Mouse (Mus musculus) c-Kit-positive CD71-positive TER-119-positive erythroid progenitor cells, embryonic 14.5 days (primary cell): ENCODE results near the gene Mrpl37.

ENCODE experiments used
- DNase-seq: peaks from one replicate; pipeline ENCODE4 v3.0.0-alpha.2; 2013; ENCODE audit warnings: low spot score

The Mrpl37 gene

DNA sequence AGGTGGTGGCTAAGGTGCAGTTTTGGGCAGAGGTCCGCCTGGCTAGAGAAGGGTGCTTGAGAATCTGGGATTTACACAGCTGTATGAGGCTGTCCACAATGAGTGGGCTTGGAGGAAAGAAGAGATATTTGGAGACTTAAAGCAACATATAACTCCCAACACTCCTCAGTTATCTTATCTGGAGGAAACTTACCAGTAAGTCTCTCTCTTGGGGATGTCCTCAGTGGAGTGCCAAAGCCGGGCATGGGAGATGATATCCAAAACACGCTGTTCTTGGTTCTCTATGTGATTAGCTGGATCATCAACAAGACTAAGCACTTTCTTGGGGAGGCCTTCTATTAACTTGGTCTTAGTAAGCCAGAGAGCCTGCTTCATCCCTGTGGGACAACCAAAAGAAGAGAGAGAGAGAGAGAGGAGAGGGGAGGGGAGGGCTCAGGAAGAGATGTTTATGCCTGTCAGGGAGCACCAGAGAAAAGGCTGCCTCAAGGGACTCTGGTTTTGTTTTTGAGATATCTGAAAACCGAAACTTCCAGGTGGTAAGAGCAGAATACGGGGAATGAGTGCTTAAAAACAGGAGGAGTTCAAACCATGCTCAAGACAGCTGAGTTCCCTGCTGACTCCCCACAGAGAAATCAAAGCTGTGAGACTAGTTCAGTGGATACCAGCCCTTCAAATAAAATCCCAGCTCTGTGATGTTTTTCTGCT lies 2.1 kb downstream of the Mrpl37 start:
- no peak for DNase-seq

DNA sequence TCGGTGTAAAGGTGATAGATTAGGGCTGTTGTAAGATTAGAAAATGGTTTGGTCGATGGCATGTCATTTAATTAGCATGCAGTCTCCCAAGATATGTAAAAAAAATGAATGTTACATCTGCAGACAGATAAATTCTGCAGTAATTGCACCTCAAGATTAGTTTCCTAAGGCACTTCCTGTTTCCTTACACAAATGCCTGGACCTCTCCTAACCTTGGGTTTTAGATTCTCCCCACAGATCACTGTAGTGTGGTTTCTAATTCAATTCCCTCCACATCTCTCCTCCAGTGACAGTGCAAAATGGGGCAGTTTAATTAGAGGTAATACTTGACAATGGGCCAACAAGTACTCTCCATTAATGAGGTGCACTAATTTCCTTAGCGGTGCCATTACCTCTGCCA lies 3.5 kb downstream of the Mrpl37 start:
- DNase-seq: no peak

DNA sequence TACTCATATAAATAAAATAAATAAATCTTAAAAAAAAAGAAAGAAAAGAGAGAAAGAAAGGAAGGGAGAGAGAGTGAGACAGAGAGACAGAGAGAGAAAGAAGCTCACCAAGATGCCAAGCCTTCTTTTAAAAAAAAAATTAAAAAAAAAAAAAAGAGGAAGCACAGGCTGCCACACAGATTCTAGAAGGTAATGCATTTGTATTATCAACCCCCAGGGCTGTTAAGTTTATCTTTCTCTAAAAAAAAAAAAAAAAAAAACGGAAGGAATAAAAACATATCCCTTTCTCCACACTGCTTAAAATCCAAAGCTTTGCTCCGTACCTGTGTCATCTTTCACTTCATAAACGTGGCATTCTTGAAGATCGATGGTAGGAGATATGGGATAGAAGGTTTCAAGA lies 5.1 kb downstream of the Mrpl37 start:
- no peak for DNase-seq

DNA sequence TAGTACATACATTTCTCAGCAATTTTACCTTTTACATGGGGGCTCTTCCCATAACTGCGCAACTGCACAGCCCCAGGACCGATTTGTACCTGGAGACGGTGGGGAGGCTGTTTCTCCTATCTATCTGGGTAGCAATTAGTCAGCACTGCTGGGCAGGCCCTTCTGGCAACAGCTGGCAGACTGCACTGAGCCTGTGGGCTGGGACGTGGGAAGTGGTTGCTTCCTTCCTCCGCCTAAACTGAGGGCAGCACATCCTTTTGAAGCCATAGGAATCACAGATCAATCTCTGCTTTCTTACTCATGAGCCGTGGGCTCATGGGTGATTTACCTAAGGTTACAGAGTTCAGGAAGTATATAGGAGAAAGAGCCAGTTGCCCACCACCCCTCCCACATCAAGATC lies 7.9 kb downstream of the Mrpl37 start:
- DNase-seq: no peak

DNA sequence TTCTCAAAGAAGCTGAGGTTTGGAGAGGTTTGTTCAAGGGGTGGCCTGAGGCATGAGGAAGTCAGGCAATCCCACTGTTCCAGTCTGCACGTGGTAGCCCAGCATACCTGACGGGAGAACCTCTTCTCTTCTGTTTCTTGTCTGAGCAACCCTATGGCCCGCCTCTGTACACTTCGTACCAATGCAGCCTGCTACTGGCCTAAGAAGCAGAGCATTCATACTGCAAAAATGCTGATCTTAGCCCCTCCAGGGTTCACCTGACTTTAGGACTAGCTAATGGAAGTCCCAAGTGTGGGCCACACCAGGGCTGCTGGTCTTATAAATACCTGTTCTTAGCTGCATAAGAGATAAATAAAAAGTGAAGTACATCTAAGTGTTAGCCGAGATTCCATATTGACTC lies 8.3 kb downstream of the Mrpl37 start:
- DNase-seq: no peak

DNA sequence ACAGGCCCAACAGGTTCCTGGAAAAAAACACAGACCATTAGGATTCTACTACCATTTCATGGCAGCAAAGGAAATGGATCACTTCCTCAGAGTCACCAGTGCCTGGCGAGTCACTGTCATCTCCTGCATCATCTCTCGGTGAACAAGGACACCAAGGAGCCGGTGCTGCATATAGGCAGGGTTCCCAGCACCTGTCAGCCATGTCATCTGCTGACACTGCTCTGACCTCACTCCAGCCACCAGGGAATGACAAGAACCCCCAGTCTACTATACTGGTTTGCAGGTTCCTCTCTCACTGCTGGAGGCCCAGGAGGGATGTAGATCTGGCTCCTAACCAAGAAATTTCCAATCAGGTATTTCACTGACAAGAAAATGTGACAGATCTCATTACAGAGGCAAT lies 10.6 kb downstream of the Mrpl37 start:
- no peak for DNase-seq

DNA sequence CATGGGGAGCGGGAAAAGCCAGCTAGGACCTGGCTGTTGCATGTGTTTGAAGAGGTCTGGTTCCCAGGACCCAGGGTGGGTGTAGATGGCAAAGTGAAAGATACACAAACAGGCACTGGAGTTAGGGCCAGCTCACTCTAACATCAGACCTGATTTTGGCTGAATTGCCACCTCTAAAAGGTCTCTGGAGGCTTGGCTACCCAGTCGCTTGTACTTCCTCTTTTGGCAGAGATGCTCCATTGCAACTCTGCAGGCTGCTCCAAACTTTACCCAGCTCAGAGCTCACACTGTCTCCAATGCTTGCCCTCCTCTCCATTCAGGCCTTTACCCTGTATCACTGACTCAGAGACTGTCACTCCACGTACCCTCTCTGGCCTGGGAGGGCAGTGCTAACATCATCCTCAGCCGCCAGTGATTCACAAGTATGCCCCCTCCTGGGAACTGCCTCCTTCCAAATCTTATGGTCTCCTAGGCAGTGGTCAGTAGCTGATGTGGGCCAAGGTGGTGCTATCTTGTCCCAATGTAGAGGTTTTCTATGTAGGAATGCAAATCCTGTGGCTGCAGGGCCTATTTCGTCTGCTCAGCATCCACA lies 13.6 kb downstream of the Mrpl37 start:
- no peak for DNase-seq

DNA sequence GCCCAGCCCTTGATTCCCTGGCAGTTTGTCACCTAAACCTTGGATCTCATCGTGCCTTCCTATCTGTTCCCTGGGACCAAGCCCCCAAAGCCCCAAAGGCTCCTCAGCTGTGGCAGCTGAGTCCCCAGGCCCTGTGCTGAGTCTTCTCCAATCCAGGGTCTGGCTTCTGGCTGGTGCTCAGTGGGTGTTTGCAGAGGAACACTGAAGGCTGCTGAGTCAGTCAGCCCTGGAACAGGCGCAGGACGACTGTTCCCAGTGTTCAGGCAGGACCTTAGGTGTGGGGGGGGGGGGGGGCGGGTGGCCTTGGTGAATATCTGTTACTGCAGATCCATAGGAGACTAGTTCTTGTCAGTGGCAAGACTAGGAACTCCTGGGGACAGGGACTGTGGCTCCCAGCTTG lies 14.8 kb downstream of the Mrpl37 start:
- DNase-seq: no peak

DNA sequence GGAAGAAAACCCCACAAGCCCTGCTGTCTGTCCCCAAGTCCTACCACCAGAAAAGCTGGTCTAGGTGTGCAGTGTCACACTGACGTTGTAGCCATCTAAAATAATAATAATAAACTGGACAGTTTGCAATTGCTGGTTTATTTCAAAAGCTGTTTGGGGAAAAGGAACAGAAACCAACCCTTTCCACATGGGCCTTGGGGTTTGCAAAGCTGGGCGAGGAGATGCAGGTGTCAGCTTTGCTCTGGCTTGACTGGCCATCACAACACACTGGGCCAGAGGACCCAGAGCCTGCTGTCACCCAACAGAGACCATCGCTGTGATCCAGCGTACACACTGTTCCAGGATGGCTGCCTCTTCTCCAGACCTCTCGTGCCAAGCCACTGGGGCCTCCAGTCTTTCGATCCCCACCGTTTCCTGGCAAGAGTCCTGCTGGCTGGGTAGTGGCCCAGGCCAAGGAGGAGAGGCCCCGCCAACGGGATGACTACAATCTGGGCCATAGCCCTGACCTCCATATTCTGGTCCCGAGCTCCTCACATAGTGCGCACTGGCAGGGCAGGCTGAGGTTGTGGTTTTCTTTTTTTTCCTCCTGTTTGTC lies 18.0 kb downstream of the Mrpl37 start:
- no peak for DNase-seq

DNA sequence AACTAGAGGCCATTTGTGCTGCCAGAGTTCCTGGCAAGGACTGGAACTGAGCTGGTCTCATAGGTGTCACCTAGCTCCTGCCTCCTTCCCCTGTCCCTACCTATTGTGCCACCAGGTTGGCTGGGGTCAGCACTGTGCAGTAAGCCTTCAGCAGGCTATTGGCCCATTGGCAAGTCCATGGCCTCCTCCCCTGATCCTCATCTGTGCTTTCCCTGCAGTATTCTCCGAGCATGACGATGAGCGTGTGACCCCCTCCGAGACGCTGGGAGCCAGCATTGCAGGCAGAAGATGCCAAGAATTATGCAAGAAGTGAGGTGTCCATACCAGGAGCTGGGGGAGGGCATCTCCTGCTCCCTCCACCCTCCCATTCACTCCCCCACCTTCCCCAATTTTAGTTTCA lies 18.9 kb downstream of the Mrpl37 start:
- DNase-seq: no peak

DNA sequence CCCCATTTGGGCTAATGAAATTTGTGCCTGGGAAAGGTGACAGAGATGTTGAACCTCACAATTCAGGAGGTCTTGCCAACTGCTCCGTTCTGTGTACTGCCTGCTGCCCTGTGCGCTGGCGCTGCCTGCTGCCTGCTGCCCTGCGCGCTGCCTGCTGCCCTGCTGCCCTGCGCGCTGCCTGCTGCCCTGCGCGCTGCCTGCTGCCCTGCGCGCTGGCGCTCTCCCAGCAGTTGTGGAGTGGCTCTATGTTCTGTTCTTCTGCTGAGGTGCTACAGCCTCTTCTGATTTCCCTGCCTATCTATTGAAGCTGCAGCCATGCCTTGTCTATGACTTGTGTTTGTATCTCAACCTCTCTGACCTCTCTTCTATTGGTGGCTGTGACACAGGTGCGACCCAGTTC lies 21.5 kb downstream of the Mrpl37 start:
- DNase-seq: no peak

DNA sequence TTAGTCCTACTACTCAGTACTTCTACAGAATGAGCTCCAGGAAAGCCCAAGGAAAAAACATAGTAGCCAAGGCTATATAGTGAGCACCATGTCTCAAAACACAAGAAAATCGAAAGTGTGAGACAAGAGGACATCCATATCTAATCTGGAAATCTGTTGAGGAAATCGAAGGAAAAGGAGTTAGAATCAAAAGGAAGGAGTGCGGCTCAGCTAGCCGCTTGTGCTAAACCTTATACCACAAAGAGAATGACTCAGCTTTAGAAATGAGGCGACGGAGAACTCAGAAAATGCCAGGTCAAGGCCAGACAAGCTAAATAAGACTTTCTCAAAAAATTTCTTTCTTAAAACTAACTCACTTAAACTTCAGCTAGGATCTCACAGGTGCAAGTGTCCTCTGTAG lies 24.4 kb downstream of the Mrpl37 start:
- no peak for DNase-seq

DNA sequence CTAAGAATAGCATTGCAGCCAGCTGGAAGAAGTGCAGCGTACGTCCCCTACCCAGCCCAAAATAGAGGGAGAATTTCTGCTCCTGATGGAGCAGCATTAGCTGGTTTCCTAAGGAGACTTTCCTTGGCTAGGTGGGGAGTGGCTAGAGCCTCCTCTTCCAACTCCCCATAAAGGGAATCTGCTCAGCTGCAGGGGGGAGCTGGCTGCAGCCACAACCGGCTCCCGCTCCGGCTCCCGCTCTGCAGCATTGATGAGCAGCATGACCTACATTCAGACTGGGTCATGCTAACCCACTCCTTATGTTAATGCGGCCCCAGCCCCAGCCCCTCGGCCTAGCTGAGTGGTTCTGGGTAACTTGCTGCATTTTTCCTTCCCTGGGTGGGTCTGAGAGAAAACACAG lies 27.4 kb downstream of the Mrpl37 start:
- DNase-seq: no peak

DNA sequence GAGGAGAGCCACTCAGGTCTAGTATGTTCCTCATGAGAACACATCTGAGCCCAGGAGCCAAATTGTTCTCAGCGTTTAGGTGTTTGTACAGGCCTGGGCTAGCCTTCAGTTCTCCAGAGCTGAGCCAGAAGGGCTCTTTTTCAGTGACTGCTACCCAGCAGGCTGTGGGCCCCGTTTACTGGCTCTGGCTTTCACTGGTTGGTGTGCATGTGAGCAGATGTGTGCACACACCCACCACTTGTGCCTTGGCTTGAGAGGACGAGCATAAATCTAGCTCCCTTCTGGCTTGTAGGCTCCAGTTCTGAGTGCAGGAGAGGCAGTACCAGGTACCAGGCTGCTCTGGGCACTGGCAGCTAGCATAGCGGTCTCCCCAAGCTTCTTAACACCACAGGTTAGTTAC lies 28.4 kb downstream of the Mrpl37 start:
- DNase-seq: no peak

DNA sequence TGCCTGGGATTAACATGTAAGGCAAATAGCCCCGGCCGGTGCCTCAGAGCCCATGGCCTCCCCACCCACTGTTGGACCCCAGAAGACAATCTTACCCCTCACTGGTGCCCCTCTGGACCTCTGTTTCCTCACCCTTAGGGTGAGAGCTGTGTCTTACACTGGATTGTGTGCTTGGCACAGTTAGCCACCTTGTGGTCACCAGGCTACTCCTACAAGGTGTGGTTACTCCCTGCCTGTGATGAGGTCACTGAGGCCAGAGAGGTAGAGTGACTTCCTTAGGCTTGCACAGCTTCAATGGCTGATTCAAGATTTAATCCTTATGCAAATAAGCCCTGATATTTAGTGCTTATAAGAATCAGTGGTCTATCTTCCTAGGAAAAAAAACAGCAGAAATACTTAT lies 29.7 kb downstream of the Mrpl37 start:
- DNase-seq: no peak

DNA sequence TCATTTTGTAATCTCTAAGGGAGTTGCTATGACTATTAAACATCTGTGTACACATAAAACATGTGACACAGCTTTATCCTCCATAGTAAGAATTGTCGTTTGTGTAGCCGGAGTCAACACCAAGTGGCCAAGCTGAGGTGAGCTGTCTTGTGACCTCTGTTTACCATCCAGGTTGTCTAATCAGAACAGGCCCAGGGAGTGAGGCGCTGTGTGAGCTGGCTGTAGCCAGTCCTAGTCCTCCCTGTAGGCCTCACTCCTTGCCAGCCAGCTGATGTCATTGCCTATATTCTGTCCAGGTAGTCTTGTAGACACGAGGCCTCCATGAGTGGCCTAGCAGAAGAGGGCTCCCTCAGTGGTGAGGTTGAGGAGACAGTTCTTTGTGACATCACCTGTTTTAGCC lies 31.0 kb downstream of the Mrpl37 start:
- no peak for DNase-seq

DNA sequence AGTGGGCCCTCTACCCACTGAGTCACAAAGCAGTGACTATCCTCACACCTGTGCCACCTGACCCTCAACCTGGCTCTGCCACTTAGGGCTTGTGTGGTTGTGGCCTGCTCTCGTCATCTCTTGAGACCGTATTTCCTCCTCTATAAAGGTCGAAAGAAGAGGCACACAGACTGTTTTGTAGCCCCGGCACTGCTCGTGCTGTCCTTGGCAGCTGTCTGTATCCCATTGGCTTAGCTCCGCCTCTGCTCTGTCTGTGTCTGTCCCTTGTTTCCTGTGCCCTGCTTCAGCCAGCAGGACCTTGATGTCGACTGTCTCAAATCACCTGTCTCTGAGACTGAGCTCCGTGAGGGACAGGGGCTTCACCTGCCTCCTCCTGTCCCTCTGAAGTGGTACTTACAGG lies 40.2 kb downstream of the Mrpl37 start:
- DNase-seq: no peak

DNA sequence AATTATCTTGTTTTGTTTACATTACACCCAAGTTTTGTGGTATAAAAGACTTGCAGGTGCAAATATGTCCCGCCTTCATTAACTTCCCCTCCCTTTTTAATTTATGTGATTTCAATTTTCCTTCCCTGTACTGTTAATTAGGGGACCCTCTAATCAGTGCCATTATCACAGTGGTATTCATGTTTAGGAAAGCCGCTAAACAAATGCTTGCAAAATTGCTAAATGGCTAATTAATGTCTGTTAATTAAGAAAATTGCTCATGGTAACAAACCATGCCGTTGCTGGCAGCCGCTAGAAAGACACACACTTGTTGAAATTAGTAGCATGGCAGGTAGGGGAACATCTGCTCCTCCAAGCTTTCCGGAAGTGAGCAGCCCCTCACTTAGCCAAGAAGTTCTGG lies 41.3 kb downstream of the Mrpl37 start:
- DNase-seq: no peak

DNA sequence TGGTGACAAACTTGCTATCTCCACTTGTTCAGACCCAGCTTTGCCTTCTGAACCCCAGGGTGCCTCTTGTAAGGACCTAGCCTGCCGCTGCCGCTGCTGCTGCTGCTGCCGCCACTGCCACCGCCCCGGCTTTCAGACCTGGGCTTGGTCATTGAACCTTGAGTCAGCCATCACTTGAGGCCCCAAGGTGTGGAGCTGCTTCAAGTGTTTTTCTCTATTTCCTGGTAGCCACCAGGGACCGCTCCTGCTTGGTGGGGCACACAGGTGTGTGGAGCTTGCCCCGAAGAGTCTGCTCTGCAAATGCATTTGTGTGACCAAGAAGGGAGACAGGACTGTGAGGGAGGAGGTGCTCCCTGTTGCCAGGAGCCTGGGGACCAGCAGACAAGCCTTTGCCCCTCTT lies 41.8 kb downstream of the Mrpl37 start:
- no peak for DNase-seq

DNA sequence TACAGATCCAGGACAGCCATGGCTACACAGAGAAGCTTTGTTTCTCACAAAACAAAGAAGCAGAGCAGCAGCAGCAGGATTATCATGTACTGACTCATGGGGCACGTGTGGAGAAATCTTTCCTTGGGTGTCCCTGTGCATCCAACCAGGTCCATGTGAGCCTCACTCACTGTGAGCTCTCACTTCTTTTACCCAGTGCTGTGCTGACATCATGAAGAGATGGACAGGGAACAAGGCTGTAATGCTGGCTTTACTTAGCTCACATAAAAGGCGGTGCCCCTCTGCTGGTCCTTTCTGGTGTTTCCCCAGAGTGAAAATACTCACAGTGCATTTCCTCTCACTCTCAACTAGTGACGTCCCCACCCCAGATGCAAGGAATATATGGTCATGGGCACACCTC lies 45.2 kb downstream of the Mrpl37 start:
- DNase-seq: no peak

DNA sequence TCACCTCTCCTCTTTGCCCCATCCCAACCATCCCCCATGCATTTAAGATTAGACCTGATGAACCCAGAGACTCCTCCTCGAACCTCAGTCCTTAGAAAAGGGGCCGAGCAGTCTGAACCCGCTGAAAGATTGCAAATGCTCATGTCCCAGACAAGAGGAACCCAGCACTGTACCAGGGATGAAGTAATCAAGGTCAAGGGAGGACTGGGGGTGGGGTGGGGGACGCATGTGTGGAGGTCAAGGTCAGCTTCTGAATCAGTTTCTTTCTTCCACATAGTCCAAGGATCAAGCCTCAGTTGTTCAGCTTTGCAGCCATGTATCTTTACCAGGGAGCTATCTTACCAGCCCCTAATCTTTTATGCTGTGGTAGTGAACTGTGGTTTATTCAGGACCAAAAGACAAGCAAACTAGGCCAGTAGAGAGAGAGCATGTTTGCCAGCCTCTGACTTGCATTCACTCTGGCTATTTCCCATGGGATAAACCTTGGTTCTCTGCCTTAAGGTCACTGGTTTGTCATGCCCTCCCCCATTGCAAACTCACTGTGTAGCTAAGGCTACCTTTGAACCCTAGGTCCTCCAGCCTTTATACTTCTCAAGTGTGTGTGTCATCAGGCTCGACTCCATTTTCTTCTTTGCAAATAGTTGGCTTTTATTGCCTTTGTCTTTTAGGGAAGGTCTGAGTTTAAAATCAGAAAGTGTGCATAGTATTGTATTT lies 46.2 kb downstream of the Mrpl37 start:
- DNase-seq: no peak

DNA sequence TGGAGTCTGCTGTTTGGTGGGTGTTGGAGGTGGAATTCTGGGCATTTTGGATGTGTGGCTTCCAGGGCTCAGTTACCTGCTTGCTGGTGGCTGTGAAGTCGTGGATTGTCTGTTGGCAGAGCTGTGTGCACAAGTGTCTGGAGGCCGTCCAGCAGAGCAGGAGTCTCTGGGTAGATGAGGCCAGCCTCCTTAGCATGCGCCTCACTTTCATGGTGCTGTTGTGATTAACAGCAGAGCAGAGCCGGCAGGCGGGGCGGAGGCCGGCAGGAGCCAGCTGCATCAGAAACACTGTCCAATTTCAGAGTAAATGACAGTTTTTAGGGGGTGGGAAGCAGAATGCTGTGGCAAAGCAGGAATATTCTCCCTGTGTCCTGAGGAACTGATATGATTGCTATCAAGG lies 47.6 kb downstream of the Mrpl37 start:
- DNase-seq: no peak

DNA sequence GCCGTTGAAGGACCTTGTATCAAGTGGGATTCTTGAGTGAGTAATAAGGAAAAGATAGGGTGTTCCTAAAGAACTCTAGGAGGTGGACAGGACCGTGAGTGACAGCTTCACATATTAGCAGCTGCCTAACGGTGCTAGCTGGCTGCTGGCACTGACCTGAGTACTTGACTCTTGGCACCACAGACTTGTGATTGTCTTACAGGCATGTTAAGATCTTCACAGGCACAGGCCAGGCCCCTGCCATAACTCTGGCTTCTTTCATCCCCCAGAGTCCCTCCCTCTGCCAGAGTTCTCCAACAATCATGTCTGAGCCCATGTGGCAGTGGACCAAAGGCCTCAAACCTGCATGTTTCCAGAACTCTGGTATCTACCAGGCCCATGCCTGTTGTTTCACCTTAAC lies 48.1 kb downstream of the Mrpl37 start:
- no peak for DNase-seq
